Mouse (Mus musculus): ENCODE measurements around the gene Snrpd2.

DNA sequence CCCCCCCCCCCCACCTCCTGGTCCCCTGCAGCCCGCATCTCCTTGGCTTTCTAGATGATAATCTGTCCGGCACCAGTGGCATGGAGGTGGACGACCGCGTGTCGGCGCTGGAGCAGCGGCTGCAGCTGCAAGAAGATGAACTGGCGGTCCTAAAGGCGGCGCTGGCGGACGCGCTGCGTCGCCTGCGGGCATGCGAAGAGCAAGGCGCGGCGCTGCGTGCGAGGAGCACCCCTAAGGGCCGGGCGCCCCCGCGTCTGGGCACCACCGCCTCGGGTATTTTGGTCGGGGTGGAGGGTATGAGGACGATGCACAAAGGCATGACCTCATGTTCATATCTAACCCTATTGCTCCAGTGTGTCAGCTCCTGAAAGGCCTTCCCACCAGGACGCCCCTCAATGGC, 29.7 kb downstream of the Snrpd2 start:
- peak; percentile 50 for TF ChIP-seq CTCF (IDR thresholded peaks at IDR 0.05; ENCODE audit: control insufficient read depth, insufficient read depth, insufficient read length)
- TF ChIP-seq USF1 (IDR thresholded peaks at IDR 0.05; ENCODE audit: low read depth), result no peak
- TF ChIP-seq MYOG (IDR thresholded peaks at IDR 0.05; ENCODE audit: control insufficient read depth, extremely low read depth, insufficient read length), result no peak
- TF ChIP-seq MYOD1 (IDR thresholded peaks at IDR 0.05; ENCODE audit: control insufficient read depth, insufficient read length, low read depth), result no peak
- no peak for TF ChIP-seq FOSL1 (IDR thresholded peaks at IDR 0.05; ENCODE audit: insufficient read depth, low read length, poor library complexity, severe bottlenecking)
- TF ChIP-seq MAX (IDR thresholded peaks at IDR 0.05), result no peak
- TF ChIP-seq CEBPB (IDR thresholded peaks at IDR 0.05; ENCODE audit: low read depth), result no peak
